Mouse (Mus musculus): Measurements from ENCODE around the gene Pitx2. TPM values are rescaled to one million over a fixed set of nuclear protein-coding genes. Genes with fewer than 3 reads are reported as not detected.
A peak's percentile ranks its signal among the peaks of the same experiment; 100 is the strongest.

The Pitx2 gene
- polyA plus RNA-seq, 1 experiment, result not detected

DNA sequence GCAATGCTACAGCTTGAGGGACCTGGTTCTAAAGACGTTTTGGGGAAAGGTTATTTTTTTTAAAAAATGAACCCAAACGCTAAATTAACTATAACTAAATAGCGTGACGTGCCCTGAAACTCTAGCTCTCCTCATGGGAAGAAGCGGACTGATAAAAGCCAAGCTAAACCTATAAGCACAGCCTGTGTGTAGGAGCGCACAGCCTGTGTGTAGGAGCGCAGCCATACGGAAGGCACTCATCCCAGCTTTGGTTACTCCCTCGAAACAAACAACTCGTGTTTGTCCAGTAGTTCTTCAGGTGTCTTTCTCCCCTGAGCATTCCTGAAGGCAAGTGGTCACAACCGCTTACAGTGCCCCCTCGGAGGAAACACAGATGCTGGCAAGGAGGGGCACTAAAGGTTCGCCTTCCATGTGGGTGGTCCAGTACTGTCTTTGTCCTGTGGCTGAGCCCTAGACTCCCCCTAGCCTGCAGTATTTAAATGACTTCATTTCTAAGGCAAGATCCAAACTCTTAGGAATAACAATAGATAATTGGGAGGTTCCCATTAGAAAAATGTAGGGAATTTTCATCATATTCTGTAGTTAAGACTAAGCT is 39.1 kb downstream of the Pitx2 start:
- no peak for TF ChIP-seq POLR2A (IDR thresholded peaks at IDR 0.05; ENCODE audit: extremely low read depth, insufficient read depth, low read length)
- TF ChIP-seq CTCF (IDR thresholded peaks at IDR 0.05; ENCODE audit: extremely low read depth, insufficient read depth, low read length), result no peak
- no peak overlapping the region for H3K27ac ChIP-seq (ENCODE audit: insufficient read depth, low read length)
- no peak overlapping the region for H3K4me3 ChIP-seq (ENCODE audit: insufficient read depth, low read length)

DNA sequence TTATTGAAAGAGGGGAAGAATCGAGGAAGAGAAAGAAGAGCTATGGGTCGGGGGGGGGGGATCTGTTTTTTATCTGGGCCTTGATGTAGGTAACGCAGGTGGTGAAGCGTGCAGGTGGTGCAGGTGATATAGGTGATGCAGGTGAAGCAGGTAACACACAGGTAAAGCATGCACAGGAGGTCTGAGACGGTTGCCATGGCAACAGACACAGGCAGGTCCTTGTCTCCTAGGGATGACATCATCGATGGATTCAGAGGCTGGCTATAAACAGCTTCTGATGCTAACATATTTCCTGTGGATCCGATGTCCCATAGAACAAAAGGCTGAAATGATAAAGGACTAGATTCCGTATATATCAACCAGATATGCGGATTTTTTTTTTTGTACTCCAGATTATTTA is 51.3 kb downstream of the Pitx2 start:
- Histone ChIP-seq H3K27ac (ENCODE audit: insufficient read depth, low read length) (no peak overlapping the region), H3K4me3 (ENCODE audit: insufficient read depth, low read length) (no peak overlapping the region), H3K4me1 (ENCODE audit: control insufficient read depth, insufficient read depth, low read length) (no peaks in the 10 kb centered on the region)
- no peak for TF ChIP-seq CTCF (IDR thresholded peaks at IDR 0.05; ENCODE audit: extremely low read depth, insufficient read depth, low read length)
- TF ChIP-seq POLR2A (IDR thresholded peaks at IDR 0.05; ENCODE audit: extremely low read depth, insufficient read depth, low read length), result no peak

More for the DNA sequence above, 39.1 kb downstream of the Pitx2 start:
- no peaks in the 10 kb centered on the region for H3K4me1 ChIP-seq (ENCODE audit: control insufficient read depth, insufficient read depth, low read length)

DNA sequence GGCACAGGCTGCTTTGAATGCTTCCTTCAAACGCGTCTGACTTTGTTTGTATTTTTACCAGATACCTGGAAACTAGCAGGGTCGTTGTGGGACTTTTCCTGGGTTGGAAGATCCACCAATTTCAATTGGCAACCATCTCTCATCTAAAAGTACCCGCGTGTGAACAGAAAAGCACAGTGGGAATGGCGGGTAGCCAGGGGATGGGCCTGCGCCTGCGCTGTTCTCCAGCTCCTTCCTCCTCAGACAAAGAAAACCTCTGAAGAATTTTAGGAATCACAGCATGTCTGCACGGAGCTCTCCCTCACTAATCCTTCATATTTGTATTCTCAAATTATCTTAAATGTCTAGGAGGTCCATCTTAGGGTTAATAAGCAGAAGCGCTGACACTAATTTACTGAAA is 54.6 kb downstream of the Pitx2 start:
- no peak for TF ChIP-seq POLR2A (IDR thresholded peaks at IDR 0.05; ENCODE audit: extremely low read depth, insufficient read depth, low read length)
- no peak for TF ChIP-seq CTCF (IDR thresholded peaks at IDR 0.05; ENCODE audit: extremely low read depth, insufficient read depth, low read length)
- Histone ChIP-seq H3K27ac (ENCODE audit: insufficient read depth, low read length) (no peak overlapping the region), H3K4me3 (ENCODE audit: insufficient read depth, low read length) (peak overlapping the region; percentile 19; the same call in 1 of the 2 replicates), H3K4me1 (ENCODE audit: control insufficient read depth, insufficient read depth, low read length) (no peaks in the 10 kb centered on the region)

DNA sequence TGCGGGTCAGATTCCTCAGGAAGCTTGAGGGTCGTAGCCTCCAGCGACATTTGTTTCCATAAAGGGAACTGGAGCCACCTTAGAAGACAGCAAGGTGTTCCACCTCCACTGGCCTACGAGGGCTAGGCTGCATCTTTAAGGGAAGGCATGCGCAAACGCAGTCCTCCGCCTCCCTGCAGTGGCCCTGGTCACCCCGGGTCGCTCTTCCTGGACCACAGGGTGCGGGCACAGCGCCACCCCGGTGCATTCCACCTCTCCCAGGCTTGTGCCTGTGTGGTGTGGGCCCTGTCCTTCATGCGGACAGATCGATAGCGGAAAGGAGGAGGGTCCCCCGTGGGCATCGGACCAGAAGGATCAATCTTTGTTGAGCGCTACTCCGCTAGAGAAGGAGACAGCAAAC is 56.6 kb downstream of the Pitx2 start:
- no peak for TF ChIP-seq POLR2A (IDR thresholded peaks at IDR 0.05; ENCODE audit: extremely low read depth, insufficient read depth, low read length)
- no peak for TF ChIP-seq CTCF (IDR thresholded peaks at IDR 0.05; ENCODE audit: extremely low read depth, insufficient read depth, low read length)
- H3K27ac ChIP-seq (ENCODE audit: insufficient read depth, low read length), result no peak overlapping the region
- H3K4me1 ChIP-seq (ENCODE audit: control insufficient read depth, insufficient read depth, low read length), result no peaks in the 10 kb centered on the region
- no peak overlapping the region for H3K4me3 ChIP-seq (ENCODE audit: insufficient read depth, low read length)

DNA sequence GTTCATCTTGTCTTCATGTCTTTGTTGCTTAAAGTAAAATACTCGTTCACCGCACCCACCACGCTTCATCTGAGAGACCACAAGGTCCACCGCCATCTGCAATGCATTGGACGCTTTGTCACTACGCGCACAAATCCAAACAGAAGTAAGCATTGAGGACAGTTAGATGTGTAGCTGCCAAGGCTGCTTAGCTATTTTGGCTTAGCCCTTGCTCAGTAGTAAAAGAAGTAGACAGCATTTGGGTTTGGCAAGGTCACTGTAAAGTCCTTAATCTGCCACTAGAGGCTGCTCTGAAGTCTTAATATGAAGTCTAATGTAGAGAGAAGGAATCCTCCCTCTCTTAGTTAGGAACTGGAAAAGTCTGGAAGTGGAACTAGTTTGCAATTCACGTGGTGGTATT is 57.1 kb downstream of the Pitx2 start:
- TF ChIP-seq POLR2A (IDR thresholded peaks at IDR 0.05; ENCODE audit: extremely low read depth, insufficient read depth, low read length) (no peak), CTCF (IDR thresholded peaks at IDR 0.05; ENCODE audit: extremely low read depth, insufficient read depth, low read length) (peak; percentile 11; the same call in 1 of the 2 replicates)
- H3K27ac ChIP-seq (ENCODE audit: insufficient read depth, low read length), result no peak overlapping the region
- no peak overlapping the region for H3K4me3 ChIP-seq (ENCODE audit: insufficient read depth, low read length)
- no peaks in the 10 kb centered on the region for H3K4me1 ChIP-seq (ENCODE audit: control insufficient read depth, insufficient read depth, low read length)

DNA sequence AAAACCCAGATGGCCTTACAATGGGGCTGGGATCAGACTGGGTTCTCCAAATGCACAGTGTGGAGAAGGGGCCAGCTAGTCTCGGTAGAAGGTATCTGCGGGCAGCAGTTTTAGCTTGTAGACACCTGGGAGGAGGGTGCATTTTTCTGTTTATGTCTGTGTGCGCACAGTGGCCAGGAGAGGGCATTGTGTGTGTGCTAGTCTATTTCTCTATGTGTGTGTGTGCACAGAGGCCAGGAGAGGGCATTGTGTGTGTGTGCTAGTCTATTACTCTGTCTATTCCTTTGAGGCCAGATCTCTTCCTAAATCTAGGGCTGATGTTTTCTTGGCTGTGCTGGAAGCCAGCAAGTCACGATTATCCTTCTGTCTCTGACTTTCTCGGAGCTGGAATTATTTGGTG is 58.8 kb downstream of the Pitx2 start:
- no peak for TF ChIP-seq POLR2A (IDR thresholded peaks at IDR 0.05; ENCODE audit: extremely low read depth, insufficient read depth, low read length)
- no peak for TF ChIP-seq CTCF (IDR thresholded peaks at IDR 0.05; ENCODE audit: extremely low read depth, insufficient read depth, low read length)

More for the DNA sequence above, 58.8 kb downstream of the Pitx2 start:
- Histone ChIP-seq H3K27ac (ENCODE audit: insufficient read depth, low read length) (no peak overlapping the region), H3K4me3 (ENCODE audit: insufficient read depth, low read length) (no peak overlapping the region), H3K4me1 (ENCODE audit: control insufficient read depth, insufficient read depth, low read length) (no peaks in the 10 kb centered on the region)

Other genes with a start within 250 kb of the Pitx2 start
- 2.1 and 2.8 TPM in 2 replicates for gene Enpep, start 132.8 kb downstream of the Pitx2 start, polyA plus RNA-seq (2012; rRNA removed)

Data from cortical plate, adult 2 months (tissue).